Mouse (Mus musculus) thymus, adult 18-20 months (tissue): Measurements from ENCODE around the gene Fgfr2.

Source experiments
- DNase-seq, 2 experiments: peaks; one replicate each; pipeline ENCODE4 v3.0.0; 2022; ENCODE audit warnings: mixed read lengths in 2 of 2

Fgfr2 gene

GRCm38 (mm10) chr7:132193606-132194005 lies 929.5 kb downstream of the Fgfr2 start:
- DNase-seq, result no peak

GRCm38 (mm10) chr7:132187456-132187855 lies 935.7 kb downstream of the Fgfr2 start:
- DNase-seq, result no peak

GRCm38 (mm10) chr7:132183892-132184404 lies 939.2 kb downstream of the Fgfr2 start:
- DNase-seq, result no peak

- DNase-seq, result no peak
These were observed 941.5 kb downstream of the Fgfr2 start for GRCm38 (mm10) chr7:132181586-132182198.

- DNase-seq, result no peak
These were observed 942.1 kb downstream of the Fgfr2 start for GRCm38 (mm10) chr7:132181042-132181441.

- no peak for DNase-seq
These were observed 944.1 kb downstream of the Fgfr2 start for GRCm38 (mm10) chr7:132179049-132179448.

- DNase-seq, result no peak
These were observed 948.4 kb downstream of the Fgfr2 start for GRCm38 (mm10) chr7:132174787-132175186.

- DNase-seq, result no peak
These were observed 948.9 kb downstream of the Fgfr2 start for GRCm38 (mm10) chr7:132174296-132174695.

GRCm38 (mm10) chr7:132172220-132172619 lies 950.9 kb downstream of the Fgfr2 start:
- no peak for DNase-seq

GRCm38 (mm10) chr7:132171716-132172115 lies 951.4 kb downstream of the Fgfr2 start:
- no peak for DNase-seq

GRCm38 (mm10) chr7:132169419-132170169 lies 953.6 kb downstream of the Fgfr2 start:
- DNase-seq, result no peak

- DNase-seq, result no peak
These were observed 955.9 kb downstream of the Fgfr2 start for GRCm38 (mm10) chr7:132167239-132167638.

GRCm38 (mm10) chr7:132162254-132162653 lies 960.9 kb downstream of the Fgfr2 start:
- DNase-seq, result no peak

- no peak for DNase-seq
These were observed 964.7 kb downstream of the Fgfr2 start for GRCm38 (mm10) chr7:132158321-132159025.

- DNase-seq, result no peak
These were observed 968.7 kb downstream of the Fgfr2 start, which contains the start of gene Cpxm2 for GRCm38 (mm10) chr7:132154368-132154961. TSS of gene Cpxm2 (minus strand) at chr7:132154739.

GRCm38 (mm10) chr7:132153725-132154147 lies 969.4 kb downstream of the Fgfr2 start:
- no peak for DNase-seq

GRCm38 (mm10) chr7:132145227-132145800 lies 977.8 kb downstream of the Fgfr2 start:
- no peak for DNase-seq

GRCm38 (mm10) chr7:132128687-132129086 lies 994.5 kb downstream of the Fgfr2 start:
- DNase-seq, result no peak

GRCm38 (mm10) chr7:132124948-132125347 lies 998.2 kb downstream of the Fgfr2 start:
- DNase-seq, result no peak

- no peak for DNase-seq
These were observed 999.9 kb downstream of the Fgfr2 start for GRCm38 (mm10) chr7:132123211-132123610.

GRCm38 (mm10) chr7:132119817-132120216 lies 1003.3 kb downstream of the Fgfr2 start:
- DNase-seq, result no peak

- DNase-seq, result no peak
These were observed 1011.4 kb downstream of the Fgfr2 start for GRCm38 (mm10) chr7:132111770-132112169.

- no peak for DNase-seq
These were observed 1012.8 kb downstream of the Fgfr2 start for GRCm38 (mm10) chr7:132110308-132110707.
